Mouse (Mus musculus) c-Kit-positive CD71-negative TER-119-negative erythroid progenitor cells, embryonic 14.5 days (primary cell): ENCODE results near the gene Prkaa1.
"Not testable (repeated sequence)": the region's sequence is repeated elsewhere in the genome, so short reads cannot be mapped to it uniquely, and the experiment has no call there.

Experiments
- DNase-seq: peaks from one replicate; pipeline ENCODE4 v3.0.0-alpha.2; 2013; ENCODE audit warnings: low read depth

Gene Prkaa1

GRCm38 (mm10) chr15:5173217-5173820, 29.7 kb downstream of the Prkaa1 start:
- DNase-seq: no peak

- DNase-seq: no peak
Measured at GRCm38 (mm10) chr15:5184668-5185330, 41.1 kb downstream of the Prkaa1 start.

- peak; percentile 54 for DNase-seq
Measured at GRCm38 (mm10) chr15:5185366-5186292, 42.0 kb downstream of the Prkaa1 start, which contains the start of gene Ttc33. Ttc33 (plus strand) TSS chr15:5185525.

GRCm38 (mm10) chr15:5186293-5186675, 42.6 kb downstream of the Prkaa1 start:
- no peak for DNase-seq

GRCm38 (mm10) chr15:5187116-5187515, 43.5 kb downstream of the Prkaa1 start:
- DNase-seq: no peak

- DNase-seq: no peak
Measured at GRCm38 (mm10) chr15:5188029-5188428, 44.4 kb downstream of the Prkaa1 start.

GRCm38 (mm10) chr15:5189504-5190093, 45.9 kb downstream of the Prkaa1 start:
- no peak for DNase-seq

- no peak for DNase-seq
Measured at GRCm38 (mm10) chr15:5193833-5194232, 50.2 kb downstream of the Prkaa1 start.

- no peak for DNase-seq
Measured at GRCm38 (mm10) chr15:5194446-5194845, 50.8 kb downstream of the Prkaa1 start.

- no peak for DNase-seq
Measured at GRCm38 (mm10) chr15:5194931-5195330, 51.3 kb downstream of the Prkaa1 start.

GRCm38 (mm10) chr15:5195987-5196514, 52.4 kb downstream of the Prkaa1 start:
- no peak for DNase-seq

GRCm38 (mm10) chr15:5196691-5197090, 53.0 kb downstream of the Prkaa1 start:
- no peak for DNase-seq

- no peak for DNase-seq
Measured at GRCm38 (mm10) chr15:5205222-5205621, 61.6 kb downstream of the Prkaa1 start.

GRCm38 (mm10) chr15:5209116-5209515, 65.5 kb downstream of the Prkaa1 start:
- DNase-seq: no peak

GRCm38 (mm10) chr15:5220491-5220890, 76.8 kb downstream of the Prkaa1 start:
- no peak for DNase-seq

- DNase-seq: not testable (repeated sequence)
Measured at GRCm38 (mm10) chr15:5230746-5231145, 87.1 kb downstream of the Prkaa1 start.
